Mouse (Mus musculus) right cerebral cortex, postnatal 14 days (tissue): ENCODE measurements around the gene Endog.
"Not testable (repeated sequence)": the region's sequence is repeated elsewhere in the genome, so short reads cannot be mapped to it uniquely, and the experiment has no call there.

Source experiments
- DNase-seq: peaks from one replicate; pipeline ENCODE4 v3.0.0; 2022

Gene Endog

GRCm38 (mm10) chr2:30171371-30171996, at the start of gene Endog:
Gene Endog, plus strand, starts transcription at chr2:30171493.
- DNase-seq: peak; percentile 90

- no peak for DNase-seq
Measured at GRCm38 (mm10) chr2:30122766-30123165, 48.5 kb upstream of the Endog start.

GRCm38 (mm10) chr2:30123729-30124471, 47.4 kb upstream of the Endog start:
- DNase-seq: no peak

- DNase-seq: peak; percentile 95
Measured at GRCm38 (mm10) chr2:30124472-30125274, 46.6 kb upstream of the Endog start, which contains the start of gene Zer1. Gene Zer1, minus strand, starts transcription at chr2:30124585.

- DNase-seq: no peak
Measured at GRCm38 (mm10) chr2:30128789-30129188, 42.5 kb upstream of the Endog start.

- no peak for DNase-seq
Measured at GRCm38 (mm10) chr2:30130156-30130555, 41.1 kb upstream of the Endog start.

GRCm38 (mm10) chr2:30131240-30131639, 40.1 kb upstream of the Endog start:
- DNase-seq: not testable (repeated sequence)

GRCm38 (mm10) chr2:30132801-30133612, 38.3 kb upstream of the Endog start:
- DNase-seq: no peak

GRCm38 (mm10) chr2:30133613-30134377, 37.5 kb upstream of the Endog start, which contains the start of gene Tbc1d13:
Gene Tbc1d13, plus strand, starts transcription at chr2:30133746.
- peak; percentile 97 for DNase-seq

GRCm38 (mm10) chr2:30134378-30134711, 36.9 kb upstream of the Endog start:
- no peak for DNase-seq

GRCm38 (mm10) chr2:30134928-30135620, 36.2 kb upstream of the Endog start:
- no peak for DNase-seq

GRCm38 (mm10) chr2:30136458-30136857, 34.8 kb upstream of the Endog start:
- DNase-seq: no peak

GRCm38 (mm10) chr2:30140021-30140420, 31.3 kb upstream of the Endog start:
- not testable (repeated sequence) for DNase-seq

- DNase-seq: no peak
Measured at GRCm38 (mm10) chr2:30144436-30144835, 26.9 kb upstream of the Endog start.

- DNase-seq: no peak
Measured at GRCm38 (mm10) chr2:30147466-30147865, 23.8 kb upstream of the Endog start.

GRCm38 (mm10) chr2:30151840-30152239, 19.5 kb upstream of the Endog start:
- no peak for DNase-seq

- no peak for DNase-seq
Measured at GRCm38 (mm10) chr2:30152616-30153015, 18.7 kb upstream of the Endog start.

GRCm38 (mm10) chr2:30159871-30160270, 11.4 kb upstream of the Endog start:
- DNase-seq: not testable (repeated sequence)

- no peak for DNase-seq
Measured at GRCm38 (mm10) chr2:30161809-30162208, 9.5 kb upstream of the Endog start.

- no peak for DNase-seq
Measured at GRCm38 (mm10) chr2:30164340-30164932, 6.9 kb upstream of the Endog start.

GRCm38 (mm10) chr2:30166677-30167076, 4.6 kb upstream of the Endog start:
- no peak for DNase-seq
